Mouse (Mus musculus): ENCODE data around the gene Sec24b. TPM values are rescaled to one million over a fixed set of nuclear protein-coding genes. Genes with fewer than 3 reads are reported as not detected.

The Sec24b gene
- 27.1 TPM for polyA plus RNA-seq (2014; fragmentation: Illumina TruSeq; extraction: RNeasy Lipid Tissue Mini Kit (QIAGEN cat#74804); ENCODE audit: insufficient read depth, low read depth, low replicate concordance)

GRCm38 (mm10) chr3:130061281-130061680 lies at the start of gene Sec24b:
TSS of gene Sec24b (minus strand) at chr3:130061553.

DNA sequence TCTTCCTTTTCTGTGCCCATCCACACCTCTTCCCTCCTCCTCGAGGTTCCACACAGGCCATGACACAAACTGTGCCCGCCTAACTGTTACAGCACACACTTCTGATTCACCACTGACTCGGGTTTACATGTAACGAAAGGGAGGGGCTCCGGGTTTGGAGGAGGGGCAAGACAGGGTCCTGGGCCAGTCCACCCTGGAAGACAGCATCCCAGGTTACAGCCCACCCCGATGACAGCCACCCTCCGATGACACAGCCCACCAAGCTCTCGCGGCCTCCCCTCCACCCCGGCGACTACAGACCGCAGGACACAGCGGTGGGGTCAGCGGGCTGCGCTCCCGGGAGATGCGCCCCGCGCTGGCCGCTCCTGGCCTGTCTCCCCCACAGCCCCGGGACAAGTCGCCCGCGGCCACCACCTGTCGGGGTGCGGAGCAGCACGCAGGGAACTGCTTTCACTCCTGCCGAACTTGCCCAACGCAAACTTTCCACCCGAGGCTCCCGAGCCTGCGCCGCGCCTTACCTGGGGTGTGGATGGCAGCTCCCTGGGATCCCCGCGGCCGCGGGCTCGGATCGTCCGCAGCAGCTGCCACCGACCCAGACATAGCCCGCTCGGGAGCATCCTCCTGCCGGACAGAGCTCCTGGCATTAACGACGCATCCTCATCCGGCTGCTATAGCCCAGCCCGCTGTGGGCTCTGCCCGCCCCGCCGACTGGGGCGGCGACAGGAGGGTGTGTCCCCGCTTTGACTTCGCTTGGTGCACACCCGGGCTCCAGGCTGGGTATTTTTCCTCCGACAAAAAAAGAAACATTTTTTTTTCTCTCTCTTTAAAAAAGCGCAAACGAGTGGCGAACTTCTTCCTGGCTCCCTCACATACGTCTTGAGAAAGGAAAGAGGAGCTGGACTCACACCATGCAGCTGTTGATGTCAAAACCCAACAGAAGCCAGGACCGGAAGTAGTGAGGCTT lies 91.6 kb downstream of the Sec24b start, which contains the start of gene Mcub:
TSS of gene Mcub (minus strand) at position 775 of the 964 bp plus-strand sequence.

Other genes starting within 250 kb of the Sec24b start
- not detected for gene Rrh, start 239.0 kb downstream of the Sec24b start, polyA plus RNA-seq (2014; fragmentation: Illumina TruSeq; extraction: RNeasy Lipid Tissue Mini Kit (QIAGEN cat#74804); ENCODE audit: insufficient read depth, low read depth, low replicate concordance)
- 33.0 TPM for gene Gar1, start 230.2 kb downstream of the Sec24b start, polyA plus RNA-seq (2014; fragmentation: Illumina TruSeq; extraction: RNeasy Lipid Tissue Mini Kit (QIAGEN cat#74804); ENCODE audit: insufficient read depth, low read depth, low replicate concordance)
- gene Cfi, start 225.7 kb downstream of the Sec24b start, polyA plus RNA-seq (2014; fragmentation: Illumina TruSeq; extraction: RNeasy Lipid Tissue Mini Kit (QIAGEN cat#74804); ENCODE audit: insufficient read depth, low read depth, low replicate concordance): 0.43 TPM
- gene Pla2g12a, start 182.9 kb downstream of the Sec24b start, polyA plus RNA-seq (2014; fragmentation: Illumina TruSeq; extraction: RNeasy Lipid Tissue Mini Kit (QIAGEN cat#74804); ENCODE audit: insufficient read depth, low read depth, low replicate concordance): 19.5 TPM
- gene Casp6, start 160.1 kb downstream of the Sec24b start, polyA plus RNA-seq (2014; fragmentation: Illumina TruSeq; extraction: RNeasy Lipid Tissue Mini Kit (QIAGEN cat#74804); ENCODE audit: insufficient read depth, low read depth, low replicate concordance): 30.2 TPM
- gene Mcub, start 91.3 kb downstream of the Sec24b start, polyA plus RNA-seq (2014; fragmentation: Illumina TruSeq; extraction: RNeasy Lipid Tissue Mini Kit (QIAGEN cat#74804); ENCODE audit: insufficient read depth, low read depth, low replicate concordance): 11.8 TPM
- 0.11 TPM for gene Col25a1, start 69.9 kb upstream of the Sec24b start, polyA plus RNA-seq (2014; fragmentation: Illumina TruSeq; extraction: RNeasy Lipid Tissue Mini Kit (QIAGEN cat#74804); ENCODE audit: insufficient read depth, low read depth, low replicate concordance)